Mouse (Mus musculus) mouse embryonic stem cell (cell line): ENCODE data around the gene Mocs3.

Experiments
- in situ Hi-C, 2 experiments: fragments of 300-500 bp; cut with MboI; formaldehyde crosslinking; loops; 1 replicate in 1 of 2; 3 replicates in 1 of 2; pipeline ENCODE4 v1.14.3; 2019 to 2020; ENCODE audit warnings: low sequenced_read_pairs in 2 of 2, low pct_unique_long_range_greater_than_20kb in 1 of 2, mixed read lengths in 1 of 2; ENCODE audit not compliant: unreplicated experiment in 1 of 2

Gene Mocs3

GRCm38 (mm10) chr2:168274374-168274935 is 44.0 kb downstream of the Mocs3 start:
- in situ Hi-C loops: loop anchor here (25.0 kb wide), 3 partner anchors 163 to 588 kb away; no protein-coding TSS in a partner anchor

- in situ Hi-C loops: no loop called here
Observed at GRCm38 (mm10) chr2:168280729-168281581, 50.5 kb downstream of the Mocs3 start.

DNA sequence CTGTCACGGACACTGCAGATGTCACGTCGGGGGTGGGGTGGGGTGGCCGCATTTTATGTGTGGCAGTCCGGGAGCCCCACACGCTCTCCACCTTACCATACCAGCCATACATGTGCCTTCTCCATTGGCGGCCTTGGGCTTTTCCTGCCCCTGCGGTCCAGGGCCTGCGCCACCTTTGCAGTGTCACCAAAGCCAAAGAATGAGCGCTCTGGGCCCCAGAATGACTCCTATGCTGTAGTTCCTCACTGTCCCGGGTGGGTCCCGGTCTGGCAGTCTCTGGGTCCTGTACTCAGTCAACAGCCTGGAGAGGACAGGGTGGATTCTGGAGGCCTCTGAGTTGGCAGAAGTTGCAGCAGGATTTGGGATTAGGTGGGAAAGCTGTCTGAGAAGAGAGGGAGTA is 51.2 kb downstream of the Mocs3 start, which contains the start of gene Kcng1:
Gene Kcng1 (minus strand): TSS at position 155 of the 400 bp plus-strand sequence.
- in situ Hi-C loops: no loop called here
